ENCODE assay signal across 11 mouse cellular contexts in the genomic region with DNA sequence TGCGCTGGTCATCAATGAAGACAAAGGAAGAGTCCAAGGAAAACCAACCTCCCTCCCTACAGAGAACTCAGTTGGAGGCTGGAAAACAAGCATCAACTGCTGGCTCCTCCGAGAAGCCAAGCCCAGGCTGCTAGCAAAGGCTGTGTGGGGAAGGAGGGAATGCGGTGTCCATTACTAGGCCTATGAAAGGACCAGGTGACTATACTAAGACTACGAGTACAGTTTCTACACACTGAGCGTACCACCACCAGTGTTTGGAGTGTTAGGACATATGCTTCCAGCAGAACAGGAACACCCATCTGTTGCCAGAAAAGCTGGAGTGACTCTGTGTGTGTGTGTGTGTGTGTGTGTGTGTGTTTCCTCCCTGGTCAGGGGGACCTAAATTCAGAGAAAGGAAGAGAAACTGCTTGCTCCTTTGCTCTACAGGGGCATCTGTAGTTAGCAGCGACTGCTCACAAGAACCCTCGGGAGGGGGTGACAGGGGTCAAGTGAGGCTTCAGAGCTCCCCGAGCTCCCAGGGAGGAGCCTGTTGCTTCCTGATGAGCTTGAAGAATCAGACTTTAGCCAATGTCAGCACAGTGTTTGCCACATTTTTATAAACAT. TPM values are rescaled to one million over a fixed set of nuclear protein-coding genes. Genes with fewer than 3 reads are reported as not detected.
DNase-seq lines count a peak whose midpoint lies in the region; ATAC-seq and TF ChIP-seq lines count a peak whose summit lies in the region.
"Had no signal": no experiment of that assay in that cellular context is flagged by ENCODE, and none has a peak within 500 bp of the region (broad histone marks: within the 10 kb centered on the region; RNA-seq: fewer than 3 reads in every experiment).

No protein-coding gene starts in this region.

- 66% methylated on average over 8 of the region's 8 CpGs for WGBS in forebrain, postnatal 0 days
- 63% methylated on average over 8 of the region's 8 CpGs for WGBS in forebrain, embryonic 10.5 days
- 59% methylated on average over 8 of the region's 8 CpGs for WGBS in lung, embryonic 14.5 days

- no peak; the same call in 1 of the 2 replicates for ATAC-seq in forebrain, postnatal 0 days
- no peak for ATAC-seq in lung, embryonic 14.5 days (ENCODE audit: insufficient read depth)
- ATAC-seq: activated CD4-positive, CD25-positive, alpha-beta regulatory T cell, adult 4 months; midbrain, embryonic 15.5 days had no signal

- H3K27me3 ChIP-seq in forebrain, postnatal 0 days (ENCODE audit: insufficient read depth, low read length), result no peaks in the 10 kb centered on the region
- H3K27me3 ChIP-seq in forebrain, embryonic 10.5 days (ENCODE audit: poor library complexity, severe bottlenecking), result no peaks in the 10 kb centered on the region
- H3K27me3 ChIP-seq in lung, embryonic 14.5 days (ENCODE audit: insufficient read depth, low read length), result no peaks in the 10 kb centered on the region
- H3K27me3 ChIP-seq: midbrain, embryonic 15.5 days had no signal

- no peak overlapping the region for H3K4me2 ChIP-seq in forebrain, postnatal 0 days (ENCODE audit: low read depth)
- H3K4me2 ChIP-seq in lung, embryonic 14.5 days, result no peak overlapping the region
- H3K4me2 ChIP-seq: midbrain, embryonic 15.5 days had no signal

- H3K4me3 ChIP-seq in forebrain, postnatal 0 days (ENCODE audit: low read depth, low read length), result no peak overlapping the region
- H3K4me3 ChIP-seq in forebrain, embryonic 10.5 days, result no peak overlapping the region
- no peak overlapping the region for H3K4me3 ChIP-seq in lung, embryonic 14.5 days (ENCODE audit: low read depth, low read length)
- H3K4me3 ChIP-seq: midbrain, embryonic 15.5 days had no signal

- H3K9me3 ChIP-seq in forebrain, postnatal 0 days (ENCODE audit: low read length), result no peaks in the 10 kb centered on the region
- no peaks in the 10 kb centered on the region for H3K9me3 ChIP-seq in forebrain, embryonic 10.5 days
- no peaks in the 10 kb centered on the region for H3K9me3 ChIP-seq in lung, embryonic 14.5 days (ENCODE audit: low read depth, low read length)
- H3K9me3 ChIP-seq: midbrain, embryonic 15.5 days had no signal

- peaks cover 61% of the 10 kb centered on the region for H3K36me3 ChIP-seq in forebrain, postnatal 0 days (ENCODE audit: insufficient read depth)
- peaks cover 71% of the 10 kb centered on the region for H3K36me3 ChIP-seq in forebrain, embryonic 10.5 days (replicated peaks)
- peaks cover 25% of the 10 kb centered on the region; the same call in 1 of the 2 replicates for H3K36me3 ChIP-seq in lung, embryonic 14.5 days (ENCODE audit: insufficient read depth)

- no peak overlapping the region for H3K27ac ChIP-seq in forebrain, postnatal 0 days (ENCODE audit: low read depth, low read length)
- H3K27ac ChIP-seq in forebrain, embryonic 10.5 days, result no peak overlapping the region
- peak overlapping the region; percentile 66; the same call in 1 of the 2 replicates for H3K27ac ChIP-seq in lung, embryonic 14.5 days (ENCODE audit: low read depth)
- H3K27ac ChIP-seq: midbrain, embryonic 15.5 days had no signal

- H3K4me1 ChIP-seq in forebrain, postnatal 0 days (ENCODE audit: insufficient read depth), result no peaks in the 10 kb centered on the region
- H3K4me1 ChIP-seq in forebrain, embryonic 10.5 days, result peaks cover 10% of the 10 kb centered on the region; the same call in 1 of the 2 replicates
- H3K4me1 ChIP-seq in lung, embryonic 14.5 days (ENCODE audit: insufficient read depth), result peaks cover 7% of the 10 kb centered on the region; the same call in 1 of the 2 replicates
- H3K4me1 ChIP-seq: midbrain, embryonic 15.5 days had no signal

- H3K9ac ChIP-seq in forebrain, postnatal 0 days, result no peak overlapping the region
- no peak overlapping the region for H3K9ac ChIP-seq in lung, embryonic 14.5 days
- H3K9ac ChIP-seq: midbrain, embryonic 15.5 days had no signal

- DNase-seq in forebrain, postnatal 0 days, result peak; percentile 29
- DNase-seq in forebrain, embryonic 10.5 days (ENCODE audit: extremely low spot score, low spot score), result no peak
- peak; percentile 24 for DNase-seq in lung, embryonic 14.5 days
- no peak for DNase-seq in lung, postnatal 25 days (ENCODE audit: low spot score)
- peak; percentile 41 for DNase-seq in kidney, adult 18-20 months
- DNase-seq in lung, postnatal 4 days, result peak; percentile 39 to 68
- no peak for DNase-seq in adrenal gland, postnatal 10 days
- DNase-seq in embryo, embryonic 9.5 days (ENCODE audit: extremely low spot score), result no peak

- no peak for TF ChIP-seq CTCF in forebrain, postnatal 0 days (IDR thresholded peaks at IDR 0.05; ENCODE audit: low read depth)
- no peak for TF ChIP-seq CTCF in lung, embryonic 14.5 days (IDR thresholded peaks at IDR 0.05; ENCODE audit: low read depth)

RNA-seq across cellular contexts. Expression of a gene that starts 21.2 kb away (rescaled TPM):
- total RNA-seq in forebrain, postnatal 0 days (2014; rRNA removed), result 0.33 and 2.6 TPM in 2 replicates
- polyA plus RNA-seq in forebrain, postnatal 0 days (2015; fragmentation: Nextera tagmentation; extraction: Ambion mirVana), result 0.14 and 0.15 TPM in 2 replicates
- polyA plus RNA-seq in forebrain, embryonic 10.5 days (2016; fragmentation: Nextera tagmentation; extraction: Ambion mirVana), result not detected in 2 replicates
- polyA plus RNA-seq in lung, embryonic 14.5 days (2014; fragmentation: Nextera tagmentation; extraction: Ambion mirVana), result 0.14 and 0.34 TPM in 2 replicates
- 1 to 10 TPM; 4.0 to 5.4 TPM for total RNA-seq in adrenal gland, postnatal 10 days (2021)
- polyA plus RNA-seq: activated CD4-positive, CD25-positive, alpha-beta regulatory T cell, adult 4 months had no signal

RNA-seq across cellular contexts. Expression of a gene that starts 36.5 kb away (rescaled TPM):
- not detected in 2 replicates for total RNA-seq in forebrain, postnatal 0 days (2014; rRNA removed)
- polyA plus RNA-seq in forebrain, postnatal 0 days (2015; fragmentation: Nextera tagmentation; extraction: Ambion mirVana), result not detected in 2 replicates
- not detected in 2 replicates for polyA plus RNA-seq in forebrain, embryonic 10.5 days (2016; fragmentation: Nextera tagmentation; extraction: Ambion mirVana)
- 4.4 and 5.9 TPM in 2 replicates for polyA plus RNA-seq in lung, embryonic 14.5 days (2014; fragmentation: Nextera tagmentation; extraction: Ambion mirVana)
- not detected for total RNA-seq in adrenal gland, postnatal 10 days (2021)
- total RNA-seq: layer of hippocampus, adult 18-20 months had no signal
- polyA plus RNA-seq: activated CD4-positive, CD25-positive, alpha-beta regulatory T cell, adult 4 months; midbrain, embryonic 15.5 days had no signal

Comparison
In these comparisons a context has a peak if more than half of its experiments do, and no peak if none do; other contexts are left out.
1. DNase-seq: peak in forebrain, postnatal 0 days (single experiment), lung, embryonic 14.5 days (single experiment), kidney, adult 18-20 months (single experiment) and lung, postnatal 4 days (2 of 2); none in forebrain, embryonic 10.5 days (single experiment), lung, postnatal 25 days (single experiment), adrenal gland, postnatal 10 days (single experiment) and embryo, embryonic 9.5 days (single experiment).